Mouse (Mus musculus): ENCODE measurements around the gene Ccdc194. TPM values are rescaled to one million over a fixed set of nuclear protein-coding genes. Genes with fewer than 3 reads are reported as not detected.

Gene Ccdc194
- polyA plus RNA-seq, 1 experiment, result not detected

- H3K4me3 ChIP-seq (ENCODE audit: insufficient read depth, low read depth, low read length), result peak within 1 kb of the TSS; percentile 86
- H3K4me1 ChIP-seq (ENCODE audit: control insufficient read depth, insufficient read depth, insufficient read length, low read length), result peaks cover 14% of the 10 kb centered on the region
- H3K27ac ChIP-seq (replicated peaks; ENCODE audit: low read depth, low read length), result peak within 1 kb of the TSS; percentile 68
Measured at GRCm38 (mm10) chr8:71485142-71486135, 40.1 kb downstream of the Ccdc194 start, which contains the start of gene Ano8. Gene Ano8, minus strand, starts transcription at chr8:71485963.

DNA sequence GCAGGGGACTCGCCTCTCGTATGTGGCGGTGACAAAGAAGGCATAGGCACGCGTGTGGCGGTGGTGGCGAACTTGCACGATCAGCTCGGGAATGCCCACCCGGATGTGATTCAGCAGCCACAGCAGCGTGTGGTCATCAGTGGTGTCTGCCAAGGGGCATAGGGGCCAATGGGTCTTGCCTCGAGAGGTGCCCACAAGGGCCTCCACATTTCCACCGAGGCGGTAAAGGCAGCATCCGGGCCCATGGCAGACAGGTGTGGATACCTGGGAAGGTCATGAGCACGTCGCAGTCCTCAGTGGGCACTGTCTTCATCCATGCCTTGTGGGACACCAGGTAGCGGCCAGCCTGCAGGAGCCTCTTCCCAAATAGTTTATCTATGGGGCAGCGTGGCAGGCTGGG, 40.8 kb downstream of the Ccdc194 start:
- H3K4me3 ChIP-seq (ENCODE audit: insufficient read depth, low read depth, low read length), result peak overlapping the region; percentile 86
- no peak overlapping the region for H3K27ac ChIP-seq (replicated peaks; ENCODE audit: low read depth, low read length)
- peaks cover 14% of the 10 kb centered on the region for H3K4me1 ChIP-seq (ENCODE audit: control insufficient read depth, insufficient read depth, insufficient read length, low read length)

GRCm38 (mm10) chr8:71483932-71484331, 41.6 kb downstream of the Ccdc194 start:
- H3K27ac ChIP-seq (replicated peaks; ENCODE audit: low read depth, low read length), result no peak overlapping the region
- no peak overlapping the region for H3K4me3 ChIP-seq (ENCODE audit: insufficient read depth, low read depth, low read length)
- H3K4me1 ChIP-seq (ENCODE audit: control insufficient read depth, insufficient read depth, insufficient read length, low read length), result peaks cover 9% of the 10 kb centered on the region

- no peak overlapping the region for H3K4me3 ChIP-seq (ENCODE audit: insufficient read depth, low read depth, low read length)
- H3K27ac ChIP-seq (replicated peaks; ENCODE audit: low read depth, low read length), result no peak overlapping the region
- peaks cover 8% of the 10 kb centered on the region for H3K4me1 ChIP-seq (ENCODE audit: control insufficient read depth, insufficient read depth, insufficient read length, low read length)
Measured at GRCm38 (mm10) chr8:71478943-71479342, 46.6 kb downstream of the Ccdc194 start.

GRCm38 (mm10) chr8:71477196-71477845, 48.2 kb downstream of the Ccdc194 start:
- Histone ChIP-seq H3K4me1 (ENCODE audit: control insufficient read depth, insufficient read depth, insufficient read length, low read length) (peaks cover 8% of the 10 kb centered on the region), H3K27ac (replicated peaks; ENCODE audit: low read depth, low read length) (no peak overlapping the region), H3K4me3 (ENCODE audit: insufficient read depth, low read depth, low read length) (no peak overlapping the region)

DNA sequence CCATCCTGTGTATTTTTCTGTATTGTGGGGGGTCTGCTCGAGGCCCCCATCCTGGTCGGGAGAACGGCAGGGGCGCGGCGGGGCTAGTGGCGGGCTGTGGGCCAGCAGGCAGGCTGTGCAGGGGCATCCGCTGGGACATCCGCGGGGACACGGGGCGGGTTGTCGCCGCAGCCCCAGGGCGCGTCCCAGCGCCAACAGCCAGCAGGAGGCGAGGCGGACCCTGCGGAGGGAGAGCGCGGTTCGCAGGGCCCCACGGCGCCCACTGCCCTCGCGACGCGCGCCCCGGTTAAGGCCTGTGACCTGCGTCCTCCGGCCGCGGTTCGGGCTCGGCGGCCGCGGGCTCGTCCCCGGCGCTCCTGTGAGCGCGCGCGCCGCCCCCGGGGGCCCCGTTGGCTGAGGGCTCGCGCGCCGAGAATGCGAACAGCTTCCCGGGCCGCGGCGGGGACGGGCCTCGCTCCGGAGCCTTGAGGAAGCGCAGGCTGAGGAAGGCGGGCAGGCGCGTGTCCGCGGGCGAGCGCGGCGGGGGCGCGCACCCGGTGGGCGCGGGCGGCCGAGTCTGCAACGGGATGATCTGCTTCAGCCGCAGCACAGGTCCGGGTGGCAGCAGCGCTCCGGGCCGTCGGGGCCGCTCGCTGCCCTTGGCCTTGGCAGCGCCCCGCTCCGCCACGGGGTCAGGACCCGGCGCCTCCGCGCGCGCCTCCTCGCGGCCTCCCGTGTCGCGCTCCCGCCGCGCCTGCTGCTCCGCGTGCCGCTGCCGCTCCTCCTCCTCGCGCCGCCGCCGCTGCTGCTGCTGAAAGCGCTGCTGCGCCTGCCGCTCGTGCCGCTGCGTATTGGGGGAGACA, 49.2 kb downstream of the Ccdc194 start:
- Histone ChIP-seq H3K4me1 (ENCODE audit: control insufficient read depth, insufficient read depth, insufficient read length, low read length) (peaks cover 8% of the 10 kb centered on the region), H3K4me3 (ENCODE audit: insufficient read depth, low read depth, low read length) (peak overlapping the region; percentile 81), H3K27ac (replicated peaks; ENCODE audit: low read depth, low read length) (peak overlapping the region; percentile 81)

GRCm38 (mm10) chr8:71475702-71476075, 49.8 kb downstream of the Ccdc194 start:
- 0 out of 2 replicates have a peak overlapping the region, but pooled peaks have one; percentile 81 for H3K27ac ChIP-seq (replicated peaks; ENCODE audit: low read depth, low read length)
- H3K4me1 ChIP-seq (ENCODE audit: control insufficient read depth, insufficient read depth, insufficient read length, low read length), result peaks cover 8% of the 10 kb centered on the region
- peak overlapping the region; percentile 81 for H3K4me3 ChIP-seq (ENCODE audit: insufficient read depth, low read depth, low read length)

DNA sequence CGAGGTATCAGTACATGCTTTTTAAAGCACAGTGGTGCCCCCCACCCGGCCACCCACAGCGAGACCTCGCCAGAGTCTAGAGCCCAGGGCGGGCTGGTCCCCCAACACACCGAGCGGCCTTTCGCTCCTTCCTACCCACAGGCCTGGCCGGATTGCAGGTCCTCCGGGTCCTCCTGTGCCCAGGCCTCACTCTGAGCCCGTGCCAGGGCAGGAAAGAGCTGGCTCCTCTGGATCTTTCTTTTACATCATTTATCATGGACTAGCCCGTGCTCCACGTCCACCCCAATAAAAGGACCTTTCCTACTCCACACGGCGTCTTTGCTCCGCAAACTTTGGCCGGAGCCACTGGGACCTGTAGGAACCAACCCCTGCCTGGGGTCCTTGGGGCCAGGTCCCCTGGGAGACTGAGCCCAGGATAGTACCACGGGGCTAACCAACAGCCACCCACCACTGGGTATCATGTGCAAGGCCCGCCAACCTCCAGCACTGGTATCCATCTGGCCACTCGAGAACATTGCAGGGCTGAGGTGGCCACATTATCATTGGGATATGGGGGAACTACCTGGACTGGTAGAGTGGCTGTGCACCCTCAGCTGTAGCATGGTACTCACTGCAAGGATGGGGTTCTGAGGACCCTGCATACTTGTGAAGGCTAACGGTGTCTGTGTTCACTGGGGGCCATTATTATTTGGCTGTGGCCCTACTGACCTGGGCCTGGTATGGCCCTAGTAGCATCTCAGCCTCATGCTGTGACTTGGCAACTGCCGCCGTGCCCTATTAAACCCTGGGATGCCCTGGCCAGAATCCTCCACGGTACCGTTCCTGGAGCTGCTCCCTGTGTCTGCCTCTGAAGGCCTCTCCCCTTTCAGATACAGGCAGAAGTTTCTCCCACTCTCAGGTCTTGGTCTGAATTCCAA, 50.5 kb downstream of the Ccdc194 start:
- H3K4me3 ChIP-seq (ENCODE audit: insufficient read depth, low read depth, low read length), result no peak overlapping the region
- H3K4me1 ChIP-seq (ENCODE audit: control insufficient read depth, insufficient read depth, insufficient read length, low read length), result peaks cover 8% of the 10 kb centered on the region
- H3K27ac ChIP-seq (replicated peaks; ENCODE audit: low read depth, low read length), result no peak overlapping the region

DNA sequence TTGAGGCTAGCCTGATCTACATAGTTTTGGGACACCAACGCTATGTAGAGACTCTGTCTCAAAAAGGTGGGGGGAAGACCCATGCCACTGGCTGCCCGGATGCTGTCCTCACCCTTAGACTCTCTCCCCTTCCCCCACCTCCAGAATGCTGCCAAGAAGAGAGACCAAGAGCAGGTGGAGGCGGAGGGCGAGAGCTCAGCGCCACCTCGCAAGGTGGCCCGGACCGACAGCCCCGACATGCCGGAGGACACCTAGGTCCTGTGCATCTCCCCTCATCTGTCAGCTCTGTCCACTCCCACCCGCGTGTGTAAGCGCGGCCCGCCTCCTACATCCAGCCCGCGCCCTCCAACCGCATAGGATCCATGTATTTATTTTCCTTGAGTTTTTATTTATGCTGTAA, 51.2 kb downstream of the Ccdc194 start:
- Histone ChIP-seq H3K4me1 (ENCODE audit: control insufficient read depth, insufficient read depth, insufficient read length, low read length) (peaks cover 11% of the 10 kb centered on the region), H3K27ac (replicated peaks; ENCODE audit: low read depth, low read length) (no peak overlapping the region), H3K4me3 (ENCODE audit: insufficient read depth, low read depth, low read length) (no peak overlapping the region)

DNA sequence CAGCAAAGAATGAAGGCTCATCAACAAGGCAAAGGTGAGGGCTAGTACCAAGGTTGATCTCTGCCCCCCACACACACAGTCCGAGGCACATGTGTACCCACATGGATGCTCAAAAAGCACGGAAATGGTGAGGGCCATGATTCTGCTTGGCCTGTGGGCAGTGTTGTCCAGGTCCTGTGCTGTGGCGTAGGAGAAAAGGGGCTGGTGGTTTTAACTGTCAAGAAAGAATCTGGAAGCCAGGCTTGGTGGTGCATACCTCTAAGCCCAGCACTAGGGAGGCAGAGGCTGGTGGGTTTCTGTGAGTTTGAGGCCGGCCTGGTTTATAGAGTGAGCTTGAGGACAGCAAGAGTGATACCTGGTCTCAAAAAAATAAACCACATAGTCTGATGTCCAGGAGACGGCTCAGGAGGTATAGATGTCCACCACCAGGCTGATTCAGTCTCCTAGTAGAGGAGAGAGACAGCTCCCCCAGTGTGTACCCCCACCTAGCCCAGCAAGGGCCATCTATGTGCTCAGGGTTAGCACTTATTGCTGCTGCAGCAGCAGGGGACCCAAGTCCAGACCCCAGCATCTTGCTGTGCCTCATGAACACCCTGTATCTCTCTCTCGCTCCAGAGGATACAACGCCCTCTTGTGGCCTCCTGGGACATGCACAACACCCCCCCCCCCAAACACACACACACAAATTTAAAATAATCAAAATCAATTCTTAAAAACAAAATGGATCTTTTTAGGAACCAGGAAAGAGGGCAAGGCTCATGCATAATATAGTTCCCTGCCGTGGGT, 52.7 kb downstream of the Ccdc194 start:
- Histone ChIP-seq H3K27ac (replicated peaks; ENCODE audit: low read depth, low read length) (no peak overlapping the region), H3K4me1 (ENCODE audit: control insufficient read depth, insufficient read depth, insufficient read length, low read length) (peaks cover 11% of the 10 kb centered on the region), H3K4me3 (ENCODE audit: insufficient read depth, low read depth, low read length) (no peak overlapping the region)

- peaks cover 8% of the 10 kb centered on the region; the same call in 1 of the 2 replicates for H3K4me1 ChIP-seq (ENCODE audit: control insufficient read depth, insufficient read depth, insufficient read length, low read length)
- H3K4me3 ChIP-seq (ENCODE audit: insufficient read depth, low read depth, low read length), result no peak overlapping the region
- H3K27ac ChIP-seq (replicated peaks; ENCODE audit: low read depth, low read length), result no peak overlapping the region
Measured at GRCm38 (mm10) chr8:71471861-71472260, 53.6 kb downstream of the Ccdc194 start.

GRCm38 (mm10) chr8:71470913-71471255, 54.6 kb downstream of the Ccdc194 start:
- H3K4me1 ChIP-seq (ENCODE audit: control insufficient read depth, insufficient read depth, insufficient read length, low read length), result peaks cover 8% of the 10 kb centered on the region; the same call in 1 of the 2 replicates
- H3K4me3 ChIP-seq (ENCODE audit: insufficient read depth, low read depth, low read length), result 0 out of 2 replicates have a peak overlapping the region, but pooled peaks have one; percentile 78
- H3K27ac ChIP-seq (replicated peaks; ENCODE audit: low read depth, low read length), result no peak overlapping the region

GRCm38 (mm10) chr8:71470146-71470912, 55.2 kb downstream of the Ccdc194 start:
- peaks cover 3% of the 10 kb centered on the region; the same call in 1 of the 2 replicates for H3K4me1 ChIP-seq (ENCODE audit: control insufficient read depth, insufficient read depth, insufficient read length, low read length)
- H3K4me3 ChIP-seq (ENCODE audit: insufficient read depth, low read depth, low read length), result peak overlapping the region; percentile 78
- no peak overlapping the region for H3K27ac ChIP-seq (replicated peaks; ENCODE audit: low read depth, low read length)
